Mouse (Mus musculus) hindbrain, embryonic 15.5 days (tissue): ENCODE data around the gene Dpagt1. TPM values are rescaled to one million over a fixed set of nuclear protein-coding genes. Genes with fewer than 3 reads are reported as not detected.
"Not testable (repeated sequence)": the region's sequence is repeated elsewhere in the genome, so short reads cannot be mapped to it uniquely, and the experiment has no call there.

Experiments used
- ATAC-seq: fragments of 200-750 bp; cut with Nextera tagmentation; 2 replicates; pipeline ENCODE4 v1.8.0; 2017; ENCODE audit warnings: low read depth, moderate number of reproducible peaks, moderate TSS enrichment; ENCODE audit not compliant: low FRiP score
- H3K27ac ChIP-seq: fragments of 300-500 bp; sonication (generic); replicated peaks from 2 replicates; pipeline ENCODE4 v1.5.1; 2015; ENCODE audit warnings: mild to moderate bottlenecking, inconsistent platforms
- H3K27me3 ChIP-seq: fragments of 300-500 bp; sonication (generic); 2 replicates; pipeline ENCODE4 v1.6.1; 2015; ENCODE audit warnings: control low read depth, inconsistent platforms
- H3K36me3 ChIP-seq: fragments of 300-500 bp; sonication (generic); 2 replicates; pipeline ENCODE4 v1.6.1; 2015; ENCODE audit warnings: control low read depth, inconsistent platforms
- H3K4me1 ChIP-seq: fragments of 300-500 bp; sonication (generic); replicated peaks from 2 replicates; pipeline ENCODE4 v1.6.1; 2015; ENCODE audit warnings: control low read depth, inconsistent platforms
- H3K4me2 ChIP-seq: fragments of 300-500 bp; sonication (generic); 2 replicates; pipeline ENCODE4 v1.6.1; 2015; ENCODE audit warnings: moderate library complexity, mild to moderate bottlenecking, inconsistent platforms
- H3K4me3 ChIP-seq: fragments of 300-500 bp; sonication (generic); 2 replicates; pipeline ENCODE4 v1.5.1; 2015; ENCODE audit warnings: mild to moderate bottlenecking, inconsistent platforms
- H3K9ac ChIP-seq: fragments of 300-500 bp; sonication (generic); 2 replicates; pipeline ENCODE4 v1.6.1; 2015; ENCODE audit warnings: inconsistent platforms
- H3K9me3 ChIP-seq: fragments of 300-500 bp; sonication (generic); 2 replicates; pipeline ENCODE4 v1.6.1; 2016; ENCODE audit warnings: control low read depth, inconsistent platforms
- WGBS: fragments of 180-500 bp; shearing (Covaris S2); methylation state at CpG from one replicate; pipeline ENCODE4 v1.1.7; 2015; 5-methylcytosine and 5-hydroxymethylcytosine counted together
- polyA plus RNA-seq: library from polyadenylated mRNA; unstranded; fragments of >200 nt; fragmentation: Nextera tagmentation; extraction: Ambion mirVana; gene quantifications from 2 replicates; pipeline ENCODE4 v1.2.1, GENCODE M21; 2015

Dpagt1 gene
- polyA plus RNA-seq, 1 experiment from 2014 or later: 38.7 TPM

DNA sequence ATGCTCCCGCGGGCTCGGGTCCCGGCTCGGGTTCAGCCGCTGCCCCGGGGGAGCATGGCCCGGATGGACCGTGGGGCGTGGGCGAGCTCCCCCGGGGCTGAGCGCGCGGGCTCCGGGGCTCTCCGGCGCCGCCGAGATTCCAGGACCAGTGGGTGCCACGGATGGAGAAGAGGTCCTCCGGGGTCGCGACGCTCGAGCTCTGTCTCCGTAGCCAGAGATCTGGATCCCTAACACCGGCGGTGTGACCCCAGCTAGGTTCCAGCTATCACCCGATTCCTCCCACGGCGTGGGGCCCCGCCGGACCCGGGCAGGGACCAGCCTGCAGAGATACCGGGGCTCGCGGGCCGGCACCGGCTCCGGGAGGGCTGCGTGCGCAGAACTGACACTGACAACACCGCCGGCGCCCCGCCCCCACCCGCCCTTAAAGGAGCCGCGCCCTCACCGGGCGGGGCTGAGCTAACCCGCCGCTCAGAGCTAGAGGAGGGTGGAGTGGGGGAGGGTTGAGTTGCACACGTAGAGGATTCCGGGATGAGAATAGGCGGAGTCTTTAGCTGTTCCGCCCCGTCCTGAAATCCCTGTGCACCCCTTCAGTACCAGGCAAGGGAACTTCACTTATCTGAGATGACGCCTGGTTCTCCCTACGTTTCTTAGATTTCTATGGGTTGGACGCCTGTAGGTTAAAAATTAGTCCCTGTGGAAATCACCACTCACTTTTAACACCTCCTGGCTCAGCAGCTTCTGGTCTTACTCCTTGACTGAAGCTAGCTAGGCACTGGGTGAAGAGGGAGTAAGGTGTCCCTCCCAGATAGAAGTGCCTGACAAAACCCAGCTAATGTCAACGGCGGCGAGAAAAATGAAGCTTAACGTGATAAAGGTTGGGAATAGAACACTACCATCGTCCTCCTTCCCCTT, 5.7 kb upstream of the Dpagt1 start, which contains the start of gene C2cd2l:
TSS of gene C2cd2l (minus strand) at position 399 of the 912 bp plus-strand sequence.
- no peaks in the 10 kb centered on the region for H3K27me3 ChIP-seq
- H3K4me1 ChIP-seq: peaks cover 33% of the 10 kb centered on the region
- under 1% methylated on average over 67 of the region's 67 CpGs for WGBS
- peak within 1 kb of the TSS; percentile 100 for H3K4me3 ChIP-seq
- peaks cover 10% of the 10 kb centered on the region for H3K36me3 ChIP-seq
- H3K27ac ChIP-seq: peak within 1 kb of the TSS; percentile 77
- no peaks in the 10 kb centered on the region for H3K9me3 ChIP-seq
- H3K9ac ChIP-seq: peak within 1 kb of the TSS; percentile 99
- peak within 1 kb of the TSS; percentile 86 for H3K4me2 ChIP-seq
- peak; percentile 98 for ATAC-seq

DNA sequence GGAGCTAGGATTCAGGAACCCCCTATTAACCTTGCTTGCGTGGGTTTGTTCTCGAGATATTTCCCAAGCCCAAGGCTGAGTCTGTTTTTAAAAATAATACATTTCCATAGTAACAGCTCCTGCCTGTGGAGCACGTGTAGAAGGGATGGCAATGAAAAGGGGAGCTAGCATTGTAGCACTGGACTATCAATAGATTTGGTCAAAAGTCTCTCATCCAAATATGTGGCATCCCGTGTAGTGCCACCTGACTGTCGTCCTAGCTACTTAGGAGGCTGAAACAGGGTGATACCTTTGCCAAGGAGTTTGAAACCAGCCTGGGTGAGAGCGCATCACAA, 5.1 kb upstream of the Dpagt1 start:
- Histone ChIP-seq H3K9ac (peak overlapping the region; percentile 35; the same call in 1 of the 2 replicates), H3K9me3 (no peaks in the 10 kb centered on the region), H3K4me1 (peaks cover 37% of the 10 kb centered on the region), H3K4me3 (peak overlapping the region; percentile 100), H3K27me3 (no peaks in the 10 kb centered on the region), H3K27ac (peak overlapping the region; percentile 64), H3K36me3 (peaks cover 4% of the 10 kb centered on the region; the same call in 1 of the 2 replicates), H3K4me2 (peak overlapping the region; percentile 86)
- 0 out of 2 replicates have a peak, but pooled peaks have one; percentile 1 for ATAC-seq
- 16% methylated on average over 6 of the region's 6 CpGs for WGBS

DNA sequence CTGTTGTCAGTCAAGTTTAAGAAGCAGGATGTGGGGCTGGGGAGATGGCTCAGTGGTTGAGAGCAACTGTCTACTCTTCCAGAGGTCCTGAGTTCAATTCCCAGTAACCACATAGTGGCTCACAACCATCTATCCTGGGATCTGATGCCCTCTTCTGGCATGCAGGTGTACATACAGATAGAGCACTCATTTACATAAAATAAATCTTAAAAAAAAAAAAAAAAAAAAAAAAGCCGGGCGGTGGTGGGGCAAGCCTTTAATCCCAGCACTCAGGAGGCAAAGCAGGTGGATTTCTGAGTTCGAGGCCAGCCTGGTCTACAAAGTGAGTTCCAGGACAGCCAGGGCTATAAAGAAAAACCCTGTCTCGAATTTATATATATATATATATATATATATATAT, 2.2 kb upstream of the Dpagt1 start:
- not testable (repeated sequence) for H3K27me3 ChIP-seq, H3K36me3 ChIP-seq, H3K4me3 ChIP-seq, H3K9me3 ChIP-seq, ATAC-seq, H3K4me2 ChIP-seq, H3K27ac ChIP-seq, H3K9ac ChIP-seq
- WGBS: 68% methylated on average over 4 of the region's 4 CpGs
- peaks cover 30% of the 10 kb centered on the region for H3K4me1 ChIP-seq

DNA sequence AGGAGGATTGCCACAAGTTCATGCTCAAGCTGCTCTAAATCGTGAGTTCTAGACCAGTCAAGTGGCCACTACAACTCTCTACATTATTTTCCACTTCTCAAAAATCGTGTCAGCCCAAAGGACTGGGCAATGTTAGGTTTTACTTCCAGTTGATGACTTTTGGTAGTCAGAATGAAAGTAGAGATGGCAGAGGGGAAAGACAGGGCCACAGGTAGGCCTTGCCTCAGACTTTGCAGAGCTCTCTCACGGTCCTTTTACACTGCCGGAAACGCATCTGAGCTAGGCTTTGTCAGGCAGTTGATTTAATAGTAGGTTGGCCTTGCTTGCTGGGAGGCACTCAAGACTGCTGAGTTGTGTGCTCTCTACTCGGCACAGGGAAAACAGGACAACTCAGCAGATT, 1.7 kb upstream of the Dpagt1 start:
- no peak overlapping the region for H3K4me3 ChIP-seq
- peaks cover 25% of the 10 kb centered on the region for H3K4me1 ChIP-seq
- H3K27me3 ChIP-seq: no peaks in the 10 kb centered on the region
- H3K9me3 ChIP-seq: no peaks in the 10 kb centered on the region
- no peak for ATAC-seq
- no peak overlapping the region for H3K4me2 ChIP-seq
- H3K36me3 ChIP-seq: peaks cover 4% of the 10 kb centered on the region; the same call in 1 of the 2 replicates
- WGBS: 76% methylated on average over 6 of the region's 6 CpGs
- H3K9ac ChIP-seq: no peak overlapping the region
- H3K27ac ChIP-seq: no peak overlapping the region

DNA sequence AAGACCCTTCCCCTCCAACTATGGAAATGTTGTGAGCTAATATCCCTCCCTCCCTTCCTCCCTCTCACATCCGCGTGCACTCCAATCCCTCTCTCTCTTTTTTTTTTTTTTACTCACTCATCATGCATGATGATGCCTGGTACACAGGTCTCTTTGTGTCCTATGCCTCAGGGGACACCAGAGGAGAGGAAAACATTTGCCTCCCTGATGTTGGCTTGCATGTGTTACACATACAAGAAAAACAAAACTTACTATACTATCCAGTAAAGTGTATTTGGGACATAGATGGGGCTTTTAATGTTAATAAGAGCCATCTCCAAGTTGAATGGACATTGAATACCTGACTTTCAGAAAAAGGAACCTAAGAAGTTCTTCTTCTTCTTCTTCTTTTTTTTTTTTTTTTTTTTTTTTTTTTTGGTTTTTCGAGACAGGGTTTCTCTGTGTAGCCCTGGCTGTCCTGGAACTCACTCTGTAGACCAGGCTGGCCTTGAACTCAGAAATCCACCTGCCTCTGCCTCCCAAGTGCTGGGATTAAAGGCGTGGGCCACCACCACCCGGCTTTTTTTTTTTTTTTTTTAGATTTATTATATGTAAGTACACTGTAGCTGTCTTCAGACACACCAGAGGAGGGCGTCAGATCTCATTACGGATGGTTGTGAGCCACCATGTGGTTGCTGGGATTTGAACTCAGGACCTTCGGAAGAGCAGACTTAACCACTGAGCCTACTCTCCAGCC, 619 bp upstream of the Dpagt1 start:
- WGBS: 62% methylated on average over 7 of the region's 8 CpGs
- Histone ChIP-seq H3K36me3 (peaks cover 12% of the 10 kb centered on the region; the same call in 1 of the 2 replicates), H3K4me1 (peaks cover 21% of the 10 kb centered on the region), H3K4me2 (peak overlapping the region; percentile 73), H3K27ac (peak overlapping the region; percentile 88; the same call in 1 of the 2 replicates)
- H3K4me3 ChIP-seq, ATAC-seq, H3K9ac ChIP-seq, H3K27me3 ChIP-seq, H3K9me3 ChIP-seq: not testable (repeated sequence)

DNA sequence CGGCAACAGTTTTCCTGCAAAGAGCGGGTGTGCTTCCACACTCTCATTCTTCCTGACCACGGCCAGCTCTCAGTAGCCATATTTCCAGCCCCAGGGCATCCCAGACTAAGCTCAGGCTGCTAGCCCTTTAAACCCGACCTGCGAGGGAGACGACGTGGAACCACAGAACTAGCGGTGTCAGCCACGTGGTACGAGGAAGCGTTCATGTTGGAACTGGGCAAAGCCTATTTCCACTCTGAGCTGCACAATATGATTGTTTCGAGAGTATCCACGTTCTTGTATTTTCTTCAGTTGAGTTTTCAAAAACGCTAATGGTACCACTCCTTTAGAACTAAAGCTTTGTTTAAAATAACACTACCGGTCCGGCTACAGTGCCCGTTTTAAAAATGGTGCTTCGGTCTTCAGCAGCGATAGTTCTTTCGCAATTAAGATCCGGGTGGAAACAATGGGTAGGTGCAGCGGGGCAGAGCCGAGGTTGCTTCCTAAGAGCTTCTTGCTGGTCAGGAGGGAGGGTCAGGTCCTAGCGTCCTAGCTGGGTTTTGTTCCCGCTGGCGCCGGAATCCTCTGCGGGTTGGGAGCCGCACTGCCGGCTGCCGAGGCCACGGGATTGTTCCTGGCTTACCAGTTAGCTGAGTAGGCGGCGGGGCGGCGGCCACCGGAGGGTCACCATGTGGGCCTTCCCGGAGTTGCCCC, 698 bp downstream of the Dpagt1 start:
- Histone ChIP-seq H3K9ac (peak overlapping the region; percentile 71), H3K4me3 (peak overlapping the region; percentile 66), H3K27ac (peak overlapping the region; percentile 88), H3K27me3 (no peaks in the 10 kb centered on the region), H3K4me2 (peak overlapping the region; percentile 73), H3K4me1 (peaks cover 15% of the 10 kb centered on the region), H3K36me3 (peaks cover 23% of the 10 kb centered on the region), H3K9me3 (no peaks in the 10 kb centered on the region)
- WGBS: under 1% methylated on average over 37 of the region's 38 CpGs
- ATAC-seq: peak; percentile 94

DNA sequence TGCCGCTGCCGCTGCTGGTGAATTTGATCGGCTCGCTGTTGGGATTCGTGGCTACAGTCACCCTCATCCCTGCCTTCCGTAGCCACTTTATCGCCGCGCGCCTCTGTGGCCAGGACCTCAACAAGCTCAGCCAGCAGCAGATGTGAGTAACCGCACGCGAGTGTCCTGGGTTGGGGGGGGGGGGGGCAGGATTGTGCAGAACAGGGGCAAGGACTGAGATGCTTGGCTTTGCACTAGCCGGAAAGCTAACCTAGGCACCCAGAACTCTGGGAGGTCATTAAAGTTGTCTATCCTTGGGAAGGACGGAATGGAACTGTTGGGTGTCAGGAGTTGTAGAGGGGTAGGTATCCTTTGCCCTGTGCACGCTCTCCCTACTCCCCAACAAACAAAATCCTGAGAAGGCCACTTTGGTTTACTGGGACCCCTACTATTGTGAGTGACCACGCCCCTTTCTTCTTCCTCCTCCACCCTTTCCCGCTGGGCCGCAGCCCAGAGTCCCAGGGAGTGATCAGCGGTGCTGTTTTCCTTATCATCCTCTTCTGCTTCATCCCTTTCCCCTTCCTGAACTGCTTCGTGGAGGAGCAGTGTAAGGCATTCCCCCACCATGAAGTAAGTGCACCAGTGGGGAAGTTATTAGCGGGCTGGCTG, 1.4 kb downstream of the Dpagt1 start:
- no peaks in the 10 kb centered on the region for H3K27me3 ChIP-seq
- peak overlapping the region; percentile 73 for H3K4me2 ChIP-seq
- H3K36me3 ChIP-seq: peaks cover 29% of the 10 kb centered on the region
- ATAC-seq: peak; percentile 33
- WGBS: under 1% methylated on average over 22 of the region's 22 CpGs
- peak overlapping the region; percentile 71 for H3K9ac ChIP-seq
- H3K4me1 ChIP-seq: peaks cover 15% of the 10 kb centered on the region
- peak overlapping the region; percentile 66 for H3K4me3 ChIP-seq
- no peaks in the 10 kb centered on the region for H3K9me3 ChIP-seq
- peak overlapping the region; percentile 88 for H3K27ac ChIP-seq

DNA sequence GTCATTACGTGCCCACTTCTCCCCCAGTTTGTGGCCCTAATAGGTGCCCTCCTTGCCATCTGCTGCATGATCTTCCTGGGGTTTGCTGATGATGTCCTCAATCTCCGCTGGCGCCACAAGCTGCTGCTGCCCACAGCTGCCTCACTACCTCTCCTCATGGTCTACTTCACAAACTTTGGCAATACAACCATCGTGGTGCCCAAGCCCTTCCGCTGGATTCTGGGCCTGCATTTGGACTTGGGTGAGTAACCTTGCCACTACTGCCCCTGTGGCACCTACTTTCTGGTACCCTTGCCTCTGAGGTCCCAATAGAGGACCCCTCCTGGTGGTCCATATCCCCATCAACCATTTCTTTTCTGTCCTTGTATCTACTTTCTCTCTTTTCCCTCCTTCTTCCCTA, 2.1 kb downstream of the Dpagt1 start:
- Histone ChIP-seq H3K4me1 (peaks cover 15% of the 10 kb centered on the region), H3K4me2 (peak overlapping the region; percentile 73), H3K27ac (no peak overlapping the region), H3K9ac (peak overlapping the region; percentile 71), H3K4me3 (peak overlapping the region; percentile 66), H3K9me3 (no peaks in the 10 kb centered on the region), H3K36me3 (peaks cover 37% of the 10 kb centered on the region), H3K27me3 (no peaks in the 10 kb centered on the region)
- WGBS: 90% methylated on average over 5 of the region's 5 CpGs
- no peak for ATAC-seq

DNA sequence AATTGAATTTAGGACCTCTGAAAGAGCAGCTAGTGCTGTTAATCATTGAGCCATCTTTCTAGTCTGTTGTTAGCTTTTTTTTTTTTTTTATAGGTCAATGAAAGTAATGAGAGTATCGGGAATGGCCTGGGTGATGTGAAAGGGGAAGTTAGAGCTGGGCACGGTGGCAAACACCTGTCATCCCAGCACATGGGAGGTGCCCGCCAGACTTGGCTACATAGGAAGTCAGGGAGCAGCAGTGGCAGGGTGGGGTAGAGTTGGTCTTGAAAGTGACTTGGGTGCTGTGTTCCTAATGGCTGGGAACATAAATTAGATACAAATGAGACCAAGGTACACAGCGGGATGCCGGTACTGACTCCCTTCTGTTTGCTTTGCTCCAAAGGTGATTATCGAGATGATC, 4.9 kb downstream of the Dpagt1 start:
- Histone ChIP-seq H3K36me3 (peaks cover 45% of the 10 kb centered on the region), H3K27me3 (no peaks in the 10 kb centered on the region), H3K4me1 (peaks cover 19% of the 10 kb centered on the region), H3K9ac (no peak overlapping the region), H3K27ac (no peak overlapping the region), H3K4me2 (no peak overlapping the region), H3K4me3 (no peak overlapping the region), H3K9me3 (no peaks in the 10 kb centered on the region)
- ATAC-seq: no peak
- 97% methylated on average over 6 of the region's 6 CpGs for WGBS

DNA sequence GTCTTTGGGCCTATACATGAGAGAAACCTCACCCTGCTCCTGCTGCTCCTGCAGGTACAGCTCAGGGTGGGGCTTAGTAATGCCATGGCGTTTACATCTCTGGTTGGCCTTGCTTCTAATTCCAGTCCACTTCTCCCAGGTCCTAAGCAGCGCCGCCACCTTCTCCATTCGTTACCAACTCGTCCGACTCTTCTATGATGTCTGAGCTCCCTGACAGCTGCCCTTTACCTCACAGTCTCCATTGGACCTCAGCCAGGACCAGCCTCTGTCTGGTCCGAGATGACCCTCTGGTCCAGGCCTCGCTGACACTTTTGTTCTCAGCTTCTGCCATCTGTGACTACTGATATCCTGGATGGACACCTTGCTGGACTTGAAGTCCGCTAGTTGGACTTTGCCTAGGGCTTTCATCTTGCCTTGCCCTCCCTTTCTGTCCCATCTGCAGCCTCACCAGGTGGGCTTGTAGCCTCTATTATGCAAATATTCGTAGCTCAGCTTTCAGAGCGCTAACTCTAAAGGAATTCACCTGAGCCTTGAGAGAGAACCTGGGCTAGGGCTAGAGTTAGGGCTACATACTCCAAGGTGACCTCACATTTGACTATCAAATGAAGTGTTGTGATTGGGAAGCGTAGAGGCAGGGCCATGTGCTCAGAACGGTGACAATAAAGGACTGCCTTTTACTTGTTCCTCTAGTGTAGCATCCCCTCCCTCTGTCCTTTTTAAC, 7.3 kb downstream of the Dpagt1 start:
- Histone ChIP-seq H3K27ac (no peak overlapping the region), H3K4me1 (peaks cover 28% of the 10 kb centered on the region), H3K27me3 (no peaks in the 10 kb centered on the region), H3K36me3 (peaks cover 51% of the 10 kb centered on the region), H3K9ac (no peak overlapping the region), H3K4me3 (no peak overlapping the region), H3K9me3 (no peaks in the 10 kb centered on the region), H3K4me2 (no peak overlapping the region)
- WGBS: 96% methylated on average over 13 of the region's 13 CpGs
- ATAC-seq: no peak
